Mouse (Mus musculus): Measurements from ENCODE around the gene Syt2. TPM values are rescaled to one million over a fixed set of nuclear protein-coding genes. Genes with fewer than 3 reads are reported as not detected.

The Syt2 gene
- polyA plus RNA-seq, 1 experiment from 2014 or later, result 2.4 TPM

GRCm38 (mm10) chr1:134634296-134634695 lies 12.2 kb upstream of the Syt2 start:
- Histone ChIP-seq H3K27ac (no peak overlapping the region), H3K9me3 (no peaks in the 10 kb centered on the region), H3K36me3 (peaks cover 54% of the 10 kb centered on the region), H3K4me2 (replicated peaks) (no peak overlapping the region), H3K4me1 (replicated peaks) (0 out of 2 replicates have a peak, but pooled peaks cover 10% of the 10 kb centered on the region), H3K9ac (replicated peaks) (no peak overlapping the region), H3K4me3 (replicated peaks) (no peak overlapping the region), H3K27me3 (no peaks in the 10 kb centered on the region)
- 82% methylated on average over 7 of the region's 7 CpGs for WGBS
- ATAC-seq, result no peak

- Histone ChIP-seq H3K27ac (no peak overlapping the region), H3K4me2 (replicated peaks) (no peak overlapping the region), H3K4me1 (replicated peaks) (0 out of 2 replicates have a peak, but pooled peaks cover 10% of the 10 kb centered on the region), H3K4me3 (replicated peaks) (no peak overlapping the region), H3K36me3 (peaks cover 35% of the 10 kb centered on the region), H3K9ac (replicated peaks) (no peak overlapping the region), H3K9me3 (no peaks in the 10 kb centered on the region), H3K27me3 (no peaks in the 10 kb centered on the region)
- peak; percentile 43; the same call in 1 of the 2 replicates for ATAC-seq
- WGBS, result 82% methylated on average over 3 of the region's 3 CpGs
These were observed 10.2 kb upstream of the Syt2 start for GRCm38 (mm10) chr1:134636245-134636644.

DNA sequence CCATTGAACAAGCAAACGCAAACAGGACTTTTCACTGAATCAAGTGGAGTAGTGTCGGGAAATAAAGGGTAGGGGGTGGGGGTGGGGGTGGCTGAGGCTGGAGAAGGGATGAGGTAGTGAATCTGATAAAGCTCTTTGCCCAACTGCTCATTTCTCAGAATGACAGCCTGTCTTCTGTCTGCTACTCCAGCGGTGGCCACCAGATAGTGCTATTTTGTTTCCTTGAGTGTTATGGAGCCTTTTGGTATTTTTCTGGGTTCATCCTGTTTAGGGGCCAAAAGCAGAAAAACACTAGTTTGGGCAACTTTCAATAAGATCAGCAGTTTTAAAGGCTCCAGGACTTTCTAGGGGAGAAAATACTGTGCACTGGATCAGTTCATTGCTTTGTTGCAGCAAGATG lies 9.8 kb upstream of the Syt2 start:
- Histone ChIP-seq H3K27me3 (no peaks in the 10 kb centered on the region), H3K4me3 (replicated peaks) (no peak overlapping the region), H3K9me3 (no peaks in the 10 kb centered on the region), H3K4me1 (replicated peaks) (peaks cover 10% of the 10 kb centered on the region; the same call in 1 of the 2 replicates), H3K9ac (replicated peaks) (no peak overlapping the region), H3K27ac (no peak overlapping the region), H3K36me3 (peaks cover 30% of the 10 kb centered on the region), H3K4me2 (replicated peaks) (no peak overlapping the region)
- ATAC-seq, result peak; percentile 31; the same call in 1 of the 2 replicates
- 7% methylated on average over 3 of the region's 3 CpGs for WGBS

DNA sequence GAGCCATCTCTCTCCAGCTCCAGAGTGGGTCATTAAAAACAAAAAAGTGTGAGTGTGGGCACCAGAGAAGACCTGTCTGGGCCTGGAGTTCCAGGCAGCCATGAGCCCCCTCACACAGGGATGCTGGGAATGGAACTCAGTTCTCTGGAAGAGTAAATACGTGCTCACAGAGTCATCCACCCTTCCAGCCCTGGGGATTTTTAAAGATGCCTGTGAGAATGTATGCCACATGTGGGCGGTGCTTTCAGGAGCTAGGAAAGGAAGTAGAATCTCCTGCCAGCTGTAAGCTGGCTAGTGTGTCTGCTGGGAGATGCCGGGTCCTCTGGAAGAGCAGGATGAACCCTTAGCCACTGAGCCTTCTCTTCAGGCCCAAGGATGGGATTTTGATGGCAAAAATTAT lies 8.4 kb upstream of the Syt2 start:
- no peak overlapping the region for H3K27ac ChIP-seq
- H3K9me3 ChIP-seq, result no peaks in the 10 kb centered on the region
- peaks cover 10% of the 10 kb centered on the region; the same call in 1 of the 2 replicates for H3K4me1 ChIP-seq (replicated peaks)
- no peak overlapping the region for H3K4me3 ChIP-seq (replicated peaks)
- peaks cover 3% of the 10 kb centered on the region; the same call in 1 of the 2 replicates for H3K27me3 ChIP-seq
- H3K4me2 ChIP-seq (replicated peaks), result no peak overlapping the region
- H3K9ac ChIP-seq (replicated peaks), result no peak overlapping the region
- 59% methylated on average over 3 of the region's 3 CpGs for WGBS
- H3K36me3 ChIP-seq, result peaks cover 17% of the 10 kb centered on the region
- ATAC-seq, result no peak

- 32% methylated on average over 7 of the region's 7 CpGs for WGBS
- Histone ChIP-seq H3K9me3 (no peaks in the 10 kb centered on the region), H3K9ac (replicated peaks) (no peak overlapping the region), H3K27ac (no peak overlapping the region), H3K4me3 (replicated peaks) (no peak overlapping the region), H3K4me2 (replicated peaks) (no peak overlapping the region), H3K4me1 (replicated peaks) (peaks cover 10% of the 10 kb centered on the region; the same call in 1 of the 2 replicates), H3K36me3 (peaks cover 12% of the 10 kb centered on the region), H3K27me3 (peaks cover 6% of the 10 kb centered on the region)
- ATAC-seq, result no peak
These were observed 8.0 kb upstream of the Syt2 start for GRCm38 (mm10) chr1:134638522-134638921.

DNA sequence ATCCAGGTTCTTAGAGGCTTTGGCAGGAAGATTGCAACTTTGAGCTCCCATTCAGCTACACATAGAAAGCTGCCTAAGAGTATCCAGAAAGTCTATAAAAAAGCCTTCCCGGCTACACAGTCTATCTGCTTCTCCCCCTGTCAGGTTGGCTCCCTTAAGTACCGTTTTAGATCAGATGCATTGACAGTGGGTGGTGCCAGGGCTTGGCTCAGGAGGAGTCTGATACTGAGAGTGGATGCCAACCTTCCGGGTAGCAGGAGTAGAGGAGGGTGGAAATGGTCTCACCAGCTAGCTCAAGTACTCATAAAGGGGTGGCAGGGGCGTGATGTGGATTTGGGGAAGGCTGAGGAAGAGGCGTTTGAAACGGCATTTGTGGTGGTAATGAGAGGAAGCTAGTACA lies 7.0 kb upstream of the Syt2 start:
- Histone ChIP-seq H3K9ac (replicated peaks) (no peak overlapping the region), H3K27ac (no peak overlapping the region), H3K27me3 (peaks cover 15% of the 10 kb centered on the region), H3K4me3 (replicated peaks) (no peak overlapping the region), H3K36me3 (peaks cover 3% of the 10 kb centered on the region), H3K4me1 (replicated peaks) (peaks cover 10% of the 10 kb centered on the region; the same call in 1 of the 2 replicates), H3K4me2 (replicated peaks) (no peak overlapping the region), H3K9me3 (no peaks in the 10 kb centered on the region)
- WGBS, result 79% methylated on average over 6 of the region's 6 CpGs
- no peak for ATAC-seq

- WGBS, result 28% methylated on average over 3 of the region's 3 CpGs
- H3K36me3 ChIP-seq, result no peaks in the 10 kb centered on the region
- H3K9me3 ChIP-seq, result no peaks in the 10 kb centered on the region
- H3K4me1 ChIP-seq (replicated peaks), result peaks cover 15% of the 10 kb centered on the region
- ATAC-seq, result no peak
- no peak overlapping the region for H3K4me2 ChIP-seq (replicated peaks)
- no peak overlapping the region for H3K27ac ChIP-seq
- no peak overlapping the region for H3K9ac ChIP-seq (replicated peaks)
- H3K4me3 ChIP-seq (replicated peaks), result no peak overlapping the region
- peaks cover 36% of the 10 kb centered on the region for H3K27me3 ChIP-seq
These were observed 5.0 kb upstream of the Syt2 start for GRCm38 (mm10) chr1:134641507-134641906.

DNA sequence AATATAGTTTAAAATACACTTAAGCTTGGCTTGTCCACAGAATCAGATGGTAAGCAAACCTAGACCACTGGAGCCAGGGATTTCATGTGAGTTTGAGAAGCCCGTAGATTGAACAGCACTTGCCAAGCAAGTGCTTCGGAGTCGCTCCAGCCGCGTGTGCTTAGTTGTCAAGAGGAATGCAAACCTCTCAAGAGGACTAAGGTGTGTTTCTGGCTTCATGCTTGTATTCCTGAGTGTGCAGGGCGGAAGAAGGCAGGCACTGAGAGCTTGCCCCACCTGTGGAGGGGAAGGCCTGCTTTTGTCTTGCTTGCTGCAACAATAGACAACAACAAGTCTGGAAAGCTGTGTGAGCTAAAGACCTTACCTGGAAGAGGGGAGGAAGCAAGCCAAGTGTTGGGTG lies 2.8 kb upstream of the Syt2 start:
- WGBS, result 72% methylated on average over 6 of the region's 6 CpGs
- Histone ChIP-seq H3K9me3 (no peaks in the 10 kb centered on the region), H3K4me3 (replicated peaks) (no peak overlapping the region), H3K9ac (replicated peaks) (no peak overlapping the region), H3K4me2 (replicated peaks) (no peak overlapping the region), H3K4me1 (replicated peaks) (peaks cover 18% of the 10 kb centered on the region), H3K27ac (no peak overlapping the region), H3K36me3 (no peaks in the 10 kb centered on the region), H3K27me3 (peaks cover 58% of the 10 kb centered on the region)
- no peak for ATAC-seq

GRCm38 (mm10) chr1:134645408-134646200 lies 873 bp upstream of the Syt2 start:
- Histone ChIP-seq H3K9ac (replicated peaks) (no peak overlapping the region; the same call in 1 of the 2 replicates), H3K4me1 (replicated peaks) (peaks cover 18% of the 10 kb centered on the region), H3K27ac (no peak overlapping the region), H3K9me3 (no peaks in the 10 kb centered on the region), H3K27me3 (peaks cover 74% of the 10 kb centered on the region), H3K4me3 (replicated peaks) (peak overlapping the region; percentile 50), H3K36me3 (no peaks in the 10 kb centered on the region), H3K4me2 (replicated peaks) (peak overlapping the region; percentile 80)
- ATAC-seq, result no peak
- 18% methylated on average over 16 of the region's 16 CpGs for WGBS

GRCm38 (mm10) chr1:134646963-134647282 lies 446 bp downstream of the Syt2 start:
- H3K4me1 ChIP-seq (replicated peaks), result peaks cover 27% of the 10 kb centered on the region
- ATAC-seq, result 0 out of 2 replicates have a peak, but pooled peaks have one; percentile 15
- no peak overlapping the region for H3K27ac ChIP-seq
- under 1% methylated on average over 27 of the region's 28 CpGs for WGBS
- peak overlapping the region; percentile 50 for H3K4me3 ChIP-seq (replicated peaks)
- H3K9me3 ChIP-seq, result no peaks in the 10 kb centered on the region
- H3K36me3 ChIP-seq, result no peaks in the 10 kb centered on the region
- H3K9ac ChIP-seq (replicated peaks), result 0 out of 2 replicates have a peak overlapping the region, but pooled peaks have one; percentile 56
- peaks cover 78% of the 10 kb centered on the region for H3K27me3 ChIP-seq
- peak overlapping the region; percentile 80 for H3K4me2 ChIP-seq (replicated peaks)

GRCm38 (mm10) chr1:134647591-134647990 lies 1.1 kb downstream of the Syt2 start:
- peaks cover 34% of the 10 kb centered on the region for H3K4me1 ChIP-seq (replicated peaks)
- peaks cover 79% of the 10 kb centered on the region for H3K27me3 ChIP-seq
- H3K9me3 ChIP-seq, result no peaks in the 10 kb centered on the region
- no peaks in the 10 kb centered on the region for H3K36me3 ChIP-seq
- no peak overlapping the region for H3K27ac ChIP-seq
- WGBS, result 21% methylated on average over 7 of the region's 7 CpGs
- ATAC-seq, result no peak
- no peak overlapping the region for H3K9ac ChIP-seq (replicated peaks)
- no peak overlapping the region for H3K4me3 ChIP-seq (replicated peaks)
- H3K4me2 ChIP-seq (replicated peaks), result no peak overlapping the region

- no peaks in the 10 kb centered on the region for H3K9me3 ChIP-seq
- no peak overlapping the region for H3K4me3 ChIP-seq (replicated peaks)
- H3K27ac ChIP-seq, result no peak overlapping the region
- peaks cover 63% of the 10 kb centered on the region for H3K27me3 ChIP-seq
- WGBS, result 80% methylated on average over 5 of the region's 5 CpGs
- no peak for ATAC-seq
- no peak overlapping the region for H3K4me2 ChIP-seq (replicated peaks)
- no peak overlapping the region for H3K9ac ChIP-seq (replicated peaks)
- no peaks in the 10 kb centered on the region for H3K36me3 ChIP-seq
- H3K4me1 ChIP-seq (replicated peaks), result peaks cover 48% of the 10 kb centered on the region
These were observed 4.3 kb downstream of the Syt2 start for GRCm38 (mm10) chr1:134650816-134651215.

All from midbrain, embryonic 13.5 days (tissue).